Mouse (Mus musculus) brain, embryonic 14.5 days (tissue): ENCODE measurements at regions not wholly inside any gene's neighbourhood (a gene's known extent, or its start where the extent isn't known, plus 50 kb on each side); places are given as distances from the start of the nearest gene placed in this dataset.

Experiments
- CTCF ChIP-seq: fragments of 200-500 bp; IDR thresholded peaks from 2 replicates; pipeline ENCODE4 v1.5.1; 2012; ENCODE audit warnings: inconsistent platforms, mild to moderate bottlenecking, moderate library complexity, borderline replicate concordance; ENCODE audit not compliant: insufficient read depth, insufficient read length; ENCODE audit errors: extremely low read depth
- POLR2A ChIP-seq: fragments of 200-500 bp; IDR thresholded peaks from 2 replicates; pipeline ENCODE4 v1.6.1; 2012; ENCODE audit warnings: mild to moderate bottlenecking, inconsistent platforms, borderline replicate concordance; ENCODE audit not compliant: poor library complexity, insufficient read depth, insufficient read length, severe bottlenecking; ENCODE audit errors: extremely low read depth

DNA sequence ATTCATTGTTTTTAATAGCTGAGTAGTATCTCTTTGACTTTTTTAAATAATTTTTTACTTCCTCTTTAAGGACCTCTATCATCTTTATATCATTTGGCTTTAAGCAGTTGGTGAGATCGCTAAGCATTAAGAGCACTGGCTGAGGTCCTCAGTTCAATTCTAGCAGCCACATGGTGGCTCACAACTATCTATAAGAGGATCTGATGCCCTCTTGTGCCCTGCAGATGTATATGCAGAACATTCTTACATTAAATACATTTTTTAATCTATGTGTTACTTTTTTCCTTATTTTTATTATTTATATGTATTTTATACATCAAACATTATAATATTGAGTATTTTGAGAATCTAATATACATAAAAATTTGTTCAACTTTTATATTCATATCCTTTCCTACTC is 119.3 kb downstream of the Efhb start:
- TF ChIP-seq CTCF (no peak), POLR2A (no peak)
